Mouse (Mus musculus): ENCODE results near the gene Dst. TPM values are rescaled to one million over a fixed set of nuclear protein-coding genes. Genes with fewer than 3 reads are reported as not detected.
"Not testable (repeated sequence)": the region's sequence is repeated elsewhere in the genome, so short reads cannot be mapped to it uniquely, and the experiment has no call there.

The Dst gene
- polyA plus RNA-seq, 1 experiment from 2014 or later, result 5.9 TPM

- 78% methylated on average over 14 of the region's 14 CpGs for WGBS (ENCODE audit: insufficient replicate concordance)
- no peak overlapping the region for H3K4me3 ChIP-seq (replicated peaks)
- no peaks in the 10 kb centered on the region for H3K9me3 ChIP-seq (replicated peaks)
- ATAC-seq (ENCODE audit: insufficient read depth), result no peak
- no peak overlapping the region for H3K4me2 ChIP-seq
- H3K36me3 ChIP-seq (replicated peaks), result peaks cover 54% of the 10 kb centered on the region
- no peak overlapping the region for H3K9ac ChIP-seq
- no peaks in the 10 kb centered on the region for H3K27me3 ChIP-seq
- H3K4me1 ChIP-seq (replicated peaks), result peaks cover 29% of the 10 kb centered on the region
- no peak overlapping the region for H3K27ac ChIP-seq (replicated peaks)
Observed at GRCm38 (mm10) chr1:34293198-34293597, 385.2 kb downstream of the Dst start.

GRCm38 (mm10) chr1:34297636-34298035 is 389.6 kb downstream of the Dst start:
- no peak overlapping the region for H3K9ac ChIP-seq
- H3K4me3 ChIP-seq (replicated peaks), result no peak overlapping the region
- no peak overlapping the region for H3K27ac ChIP-seq (replicated peaks)
- H3K4me2 ChIP-seq, result peak overlapping the region; percentile 19; the same call in 1 of the 2 replicates
- no peaks in the 10 kb centered on the region for H3K27me3 ChIP-seq
- no peak for ATAC-seq (ENCODE audit: insufficient read depth)
- H3K36me3 ChIP-seq (replicated peaks), result peaks cover 26% of the 10 kb centered on the region
- WGBS (ENCODE audit: insufficient replicate concordance), result 74% methylated on average over 9 of the region's 9 CpGs
- peaks cover 28% of the 10 kb centered on the region for H3K4me1 ChIP-seq (replicated peaks)
- H3K9me3 ChIP-seq (replicated peaks), result no peaks in the 10 kb centered on the region

- H3K27ac ChIP-seq (replicated peaks), result no peak overlapping the region
- peaks cover 27% of the 10 kb centered on the region for H3K4me1 ChIP-seq (replicated peaks)
- no peaks in the 10 kb centered on the region for H3K27me3 ChIP-seq
- WGBS (ENCODE audit: insufficient replicate concordance), result 86% methylated on average over 18 of the region's 18 CpGs
- no peak for ATAC-seq (ENCODE audit: insufficient read depth)
- H3K9ac ChIP-seq, result no peak overlapping the region
- no peak overlapping the region for H3K4me2 ChIP-seq
- no peaks in the 10 kb centered on the region for H3K9me3 ChIP-seq (replicated peaks)
- no peak overlapping the region for H3K4me3 ChIP-seq (replicated peaks)
- peaks cover 17% of the 10 kb centered on the region for H3K36me3 ChIP-seq (replicated peaks)
Observed at GRCm38 (mm10) chr1:34298631-34299184, 390.7 kb downstream of the Dst start.

DNA sequence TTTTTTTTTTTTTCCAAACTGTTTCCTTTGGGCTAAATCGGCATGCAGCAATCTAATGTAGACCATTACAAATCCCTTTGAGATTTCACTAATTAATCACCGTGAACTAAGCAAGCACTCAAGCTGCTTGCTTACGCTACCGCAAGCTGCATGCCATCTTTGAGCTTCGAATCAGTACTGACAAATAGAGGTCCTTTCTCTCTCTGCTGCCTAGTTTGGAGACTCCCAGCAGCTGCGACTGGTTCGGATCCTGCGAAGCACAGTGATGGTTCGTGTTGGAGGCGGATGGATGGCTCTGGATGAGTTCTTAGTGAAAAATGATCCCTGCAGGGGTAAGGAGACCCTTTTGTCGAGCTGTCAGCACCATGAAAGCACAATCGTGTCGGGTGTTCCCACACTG is 391.5 kb downstream of the Dst start:
- Histone ChIP-seq H3K9ac (no peak overlapping the region), H3K9me3 (replicated peaks) (no peaks in the 10 kb centered on the region), H3K27ac (replicated peaks) (no peak overlapping the region), H3K27me3 (no peaks in the 10 kb centered on the region), H3K4me2 (no peak overlapping the region), H3K36me3 (replicated peaks) (peaks cover 15% of the 10 kb centered on the region), H3K4me1 (replicated peaks) (peaks cover 27% of the 10 kb centered on the region), H3K4me3 (replicated peaks) (no peak overlapping the region)
- ATAC-seq (ENCODE audit: insufficient read depth), result no peak
- WGBS (ENCODE audit: insufficient replicate concordance), result 80% methylated on average over 13 of the region's 13 CpGs

DNA sequence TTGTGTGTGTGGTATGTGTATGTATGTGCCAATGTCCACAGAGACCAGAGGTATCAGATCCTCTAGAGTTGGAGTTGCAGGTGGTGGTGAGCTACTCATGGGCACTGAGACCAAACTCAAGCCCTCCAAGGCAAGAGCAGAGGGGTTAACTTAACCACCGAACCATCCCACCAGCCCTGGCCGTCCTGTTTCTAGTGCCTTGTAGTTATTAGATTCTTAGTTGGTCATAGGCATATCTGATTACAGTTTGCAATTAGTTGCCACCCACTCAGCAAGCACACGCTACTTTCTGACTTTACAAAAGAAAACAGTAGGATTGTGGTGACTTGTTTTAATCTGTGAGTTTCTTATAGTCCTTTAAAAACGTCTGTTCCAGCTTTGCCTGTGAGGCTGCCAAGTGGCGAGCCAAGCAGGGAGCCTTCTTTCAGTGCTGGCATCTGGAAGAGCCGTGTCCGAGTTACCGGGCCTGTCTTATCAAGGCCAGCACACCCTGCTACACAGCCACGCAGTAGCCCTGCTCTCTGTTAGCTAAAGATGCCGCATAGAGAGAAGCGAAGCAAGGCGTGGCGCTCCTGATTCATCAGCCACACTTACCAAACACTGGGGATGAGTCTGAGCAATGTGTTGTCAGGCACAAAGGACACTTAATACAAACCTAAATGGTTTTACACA is 392.4 kb downstream of the Dst start:
- peaks cover 5% of the 10 kb centered on the region for H3K36me3 ChIP-seq (replicated peaks)
- H3K27ac ChIP-seq (replicated peaks), result peak overlapping the region; percentile 68
- 43% methylated on average over 13 of the region's 13 CpGs for WGBS (ENCODE audit: insufficient replicate concordance)
- peak; percentile 93 for ATAC-seq (ENCODE audit: insufficient read depth)
- H3K4me1 ChIP-seq (replicated peaks), result peaks cover 27% of the 10 kb centered on the region
- H3K27me3 ChIP-seq, result no peaks in the 10 kb centered on the region
- H3K9me3 ChIP-seq (replicated peaks), result no peaks in the 10 kb centered on the region
- H3K4me3 ChIP-seq (replicated peaks), result no peak overlapping the region
- peak overlapping the region; percentile 43 for H3K4me2 ChIP-seq
- H3K9ac ChIP-seq, result no peak overlapping the region

DNA sequence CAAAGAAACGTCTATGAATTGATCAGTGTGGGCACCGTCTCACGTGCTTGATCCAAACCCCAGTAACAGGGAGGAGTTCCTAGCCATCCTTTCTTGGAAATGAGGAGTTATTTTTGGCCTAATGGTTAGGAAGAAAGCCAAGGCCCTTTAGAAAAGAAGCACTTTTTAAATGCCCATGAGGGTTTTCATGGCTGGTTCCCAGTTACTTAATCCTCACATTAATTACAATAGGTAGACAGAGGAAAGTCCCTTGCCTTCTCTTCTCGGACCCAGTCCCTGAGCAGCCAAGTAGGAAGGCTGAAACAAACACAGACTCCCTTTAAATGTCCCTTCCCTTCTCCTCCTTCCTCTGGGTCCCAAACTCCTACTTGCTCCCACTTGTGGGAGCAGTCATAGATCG is 396.2 kb downstream of the Dst start:
- Histone ChIP-seq H3K27ac (replicated peaks) (no peak overlapping the region), H3K4me3 (replicated peaks) (no peak overlapping the region)

DNA sequence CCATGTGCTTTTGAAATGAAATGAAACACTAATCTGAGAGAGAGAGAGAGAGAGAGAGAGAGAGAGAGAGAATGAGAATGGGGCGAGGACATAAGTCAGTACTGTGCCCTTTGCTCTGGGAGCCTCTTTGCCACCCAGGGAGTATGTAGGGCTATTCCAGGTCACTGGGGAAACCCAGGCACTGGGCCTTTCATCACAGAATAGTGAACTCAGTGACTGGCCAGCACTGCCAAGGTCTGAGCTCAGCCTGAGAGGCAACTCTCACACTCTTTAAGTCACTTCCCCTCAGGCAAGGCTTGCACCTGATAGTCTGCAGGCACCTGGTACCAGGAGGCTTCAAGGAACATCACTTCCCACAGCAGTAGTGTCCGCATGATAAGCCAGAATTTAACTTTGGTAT is 398.7 kb downstream of the Dst start:
- Histone ChIP-seq H3K4me3 (replicated peaks) (no peak overlapping the region), H3K36me3 (replicated peaks) (peaks cover 4% of the 10 kb centered on the region), H3K9me3 (replicated peaks) (no peaks in the 10 kb centered on the region), H3K27ac (replicated peaks) (no peak overlapping the region), H3K9ac (no peak overlapping the region), H3K27me3 (no peaks in the 10 kb centered on the region), H3K4me1 (replicated peaks) (peaks cover 10% of the 10 kb centered on the region), H3K4me2 (no peak overlapping the region)
- 54% methylated on average over 2 of the region's 2 CpGs for WGBS (ENCODE audit: insufficient replicate concordance)
- ATAC-seq (ENCODE audit: insufficient read depth), result no peak

More for the DNA sequence above, 396.2 kb downstream of the Dst start:
- no peak overlapping the region for H3K4me2 ChIP-seq
- H3K9me3 ChIP-seq (replicated peaks), result no peaks in the 10 kb centered on the region
- WGBS (ENCODE audit: insufficient replicate concordance), result 58% methylated on average over 5 of the region's 5 CpGs
- no peaks in the 10 kb centered on the region for H3K27me3 ChIP-seq
- no peak overlapping the region for H3K9ac ChIP-seq
- H3K36me3 ChIP-seq (replicated peaks), result peaks cover 8% of the 10 kb centered on the region
- no peak for ATAC-seq (ENCODE audit: insufficient read depth)
- H3K4me1 ChIP-seq (replicated peaks), result peaks cover 25% of the 10 kb centered on the region

DNA sequence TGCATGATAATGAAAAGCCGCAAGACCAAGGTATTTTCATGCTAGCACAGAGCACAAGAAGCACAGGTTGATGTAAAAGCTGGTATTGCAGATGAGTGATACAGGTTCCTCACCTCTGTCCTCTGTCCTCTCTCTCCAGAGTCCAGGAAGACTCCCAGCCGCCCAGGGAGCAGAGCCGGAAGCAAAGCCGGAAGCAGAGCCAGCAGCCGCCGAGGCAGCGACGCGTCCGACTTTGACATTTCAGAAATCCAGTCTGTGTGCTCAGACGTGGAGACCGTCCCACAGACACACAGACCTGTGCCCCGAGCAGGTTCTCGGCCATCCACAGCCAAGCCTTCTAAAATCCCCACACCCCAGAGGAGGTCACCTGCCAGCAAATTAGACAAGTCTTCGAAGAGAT is 399.2 kb downstream of the Dst start:
- WGBS (ENCODE audit: insufficient replicate concordance), result 77% methylated on average over 15 of the region's 15 CpGs
- Histone ChIP-seq H3K27me3 (no peaks in the 10 kb centered on the region), H3K9ac (no peak overlapping the region), H3K4me2 (no peak overlapping the region), H3K36me3 (replicated peaks) (peaks cover 4% of the 10 kb centered on the region), H3K4me1 (replicated peaks) (peaks cover 10% of the 10 kb centered on the region), H3K4me3 (replicated peaks) (no peak overlapping the region), H3K27ac (replicated peaks) (no peak overlapping the region), H3K9me3 (replicated peaks) (no peaks in the 10 kb centered on the region)
- no peak for ATAC-seq (ENCODE audit: insufficient read depth)

- 62% methylated on average over 3 of the region's 3 CpGs for WGBS (ENCODE audit: insufficient replicate concordance)
- not testable (repeated sequence) for H3K4me3 ChIP-seq (replicated peaks); H3K4me2 ChIP-seq; H3K27ac ChIP-seq (replicated peaks); ATAC-seq (ENCODE audit: insufficient read depth); H3K9me3 ChIP-seq (replicated peaks); H3K9ac ChIP-seq; H3K27me3 ChIP-seq; H3K36me3 ChIP-seq (replicated peaks); H3K4me1 ChIP-seq (replicated peaks)
Observed at GRCm38 (mm10) chr1:34308841-34309240, 400.8 kb downstream of the Dst start.

DNA sequence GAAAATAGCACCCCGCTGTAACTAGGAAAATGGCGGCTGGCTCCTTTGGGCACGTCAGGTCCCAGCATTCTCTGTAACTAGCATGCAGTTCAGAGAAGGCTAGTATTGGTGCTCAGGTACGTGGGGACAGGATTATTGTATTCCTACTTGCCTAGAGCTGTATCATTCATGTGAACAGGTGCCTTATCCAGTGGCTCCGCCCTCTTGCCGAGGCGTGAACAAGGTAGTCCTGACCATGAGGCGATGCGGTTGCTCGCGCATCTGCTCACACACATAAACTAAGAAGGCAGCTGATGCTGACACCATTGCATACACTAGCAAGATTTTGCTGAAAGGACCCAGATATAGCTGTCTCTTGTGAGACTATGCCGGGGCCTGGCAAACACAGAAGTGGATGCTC is 401.4 kb downstream of the Dst start:
- Histone ChIP-seq H3K27me3 (no peaks in the 10 kb centered on the region), H3K4me3 (replicated peaks) (no peak overlapping the region), H3K9ac (no peak overlapping the region), H3K36me3 (replicated peaks) (peaks cover 4% of the 10 kb centered on the region), H3K4me1 (replicated peaks) (0 out of 2 replicates have a peak, but pooled peaks cover 3% of the 10 kb centered on the region), H3K27ac (replicated peaks) (no peak overlapping the region), H3K9me3 (replicated peaks) (no peaks in the 10 kb centered on the region), H3K4me2 (no peak overlapping the region)
- 84% methylated on average over 12 of the region's 12 CpGs for WGBS (ENCODE audit: insufficient replicate concordance)
- ATAC-seq (ENCODE audit: insufficient read depth), result no peak

DNA sequence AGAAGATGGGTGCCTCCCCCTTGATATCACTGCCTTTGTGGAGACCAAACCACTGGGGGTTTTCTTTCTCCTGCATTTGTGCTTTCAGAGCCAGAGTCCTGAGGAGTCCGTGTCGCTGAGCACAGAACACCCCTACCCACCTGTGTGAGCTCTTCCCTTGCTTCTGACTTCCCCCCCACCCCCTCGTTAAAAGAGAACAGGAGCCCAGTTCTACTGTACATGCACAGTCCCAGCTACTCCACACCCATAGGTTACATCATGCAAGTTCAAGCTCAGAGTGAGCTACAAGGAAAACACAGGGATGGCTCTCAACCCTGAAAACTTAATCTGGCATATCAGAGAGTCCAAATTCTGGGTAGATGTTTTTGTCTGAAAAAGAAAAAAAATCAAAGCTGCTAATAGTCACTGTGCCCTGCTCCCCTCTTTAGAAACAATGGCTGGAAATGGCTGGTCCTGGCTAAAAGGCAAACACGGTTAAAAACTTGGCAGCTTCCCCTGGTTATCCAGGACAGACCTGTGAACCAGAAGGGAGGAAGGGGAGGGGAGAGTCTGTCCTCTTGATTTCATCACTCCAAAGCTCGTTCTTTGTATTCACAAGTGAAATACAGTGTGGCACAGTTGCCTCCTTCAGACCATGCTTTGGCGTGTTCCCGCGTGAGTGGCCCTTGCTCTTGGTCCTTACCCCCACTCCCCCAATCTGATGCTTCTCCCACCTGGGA is 402.7 kb downstream of the Dst start:
- 58% methylated on average over 8 of the region's 8 CpGs for whole genome bisulfite sequencing (ENCODE audit: insufficient replicate concordance)
- peaks cover 4% of the 10 kb centered on the region for H3K36me3 ChIP-seq (replicated peaks)
- no peaks in the 10 kb centered on the region for H3K27me3 ChIP-seq
- no peaks in the 10 kb centered on the region for H3K9me3 ChIP-seq (replicated peaks)
- no peak for ATAC-seq (ENCODE audit: insufficient read depth)
- H3K27ac ChIP-seq (replicated peaks), result no peak overlapping the region
- no peak overlapping the region for H3K4me3 ChIP-seq (replicated peaks)
- no peak overlapping the region for H3K9ac ChIP-seq
- H3K4me1 ChIP-seq (replicated peaks), result 0 out of 2 replicates have a peak, but pooled peaks cover 3% of the 10 kb centered on the region
- H3K4me2 ChIP-seq, result no peak overlapping the region

Measured in liver, embryonic 15.5 days (tissue).